Mouse (Mus musculus) brain, embryonic 14.5 days (tissue): ENCODE results near the gene Kcnc4. TPM values are rescaled to one million over a fixed set of nuclear protein-coding genes. Genes with fewer than 3 reads are reported as not detected.

Source experiments
- DNase-seq: peaks from one replicate; pipeline ENCODE4 v3.0.0-alpha.2; 2011; ENCODE audit warnings: low read depth
- CTCF ChIP-seq: fragments of 200-500 bp; IDR thresholded peaks from 2 replicates; pipeline ENCODE4 v1.5.1; 2012; ENCODE audit warnings: inconsistent platforms, mild to moderate bottlenecking, moderate library complexity, borderline replicate concordance; ENCODE audit not compliant: insufficient read depth, insufficient read length; ENCODE audit errors: extremely low read depth
- POLR2A ChIP-seq: fragments of 200-500 bp; IDR thresholded peaks from 2 replicates; pipeline ENCODE4 v1.6.1; 2012; ENCODE audit warnings: mild to moderate bottlenecking, inconsistent platforms, borderline replicate concordance; ENCODE audit not compliant: poor library complexity, insufficient read depth, insufficient read length, severe bottlenecking; ENCODE audit errors: extremely low read depth
- polyA plus RNA-seq: library from polyadenylated mRNA; depleted of rRNA; stranded (reverse); fragments of >200 nt; gene quantifications from 2 replicates; pipeline ENCODE4 v1.2.3, GENCODE M21; 2012

Gene Kcnc4
- polyA plus RNA-seq, 1 experiment = 13.3 TPM

DNA sequence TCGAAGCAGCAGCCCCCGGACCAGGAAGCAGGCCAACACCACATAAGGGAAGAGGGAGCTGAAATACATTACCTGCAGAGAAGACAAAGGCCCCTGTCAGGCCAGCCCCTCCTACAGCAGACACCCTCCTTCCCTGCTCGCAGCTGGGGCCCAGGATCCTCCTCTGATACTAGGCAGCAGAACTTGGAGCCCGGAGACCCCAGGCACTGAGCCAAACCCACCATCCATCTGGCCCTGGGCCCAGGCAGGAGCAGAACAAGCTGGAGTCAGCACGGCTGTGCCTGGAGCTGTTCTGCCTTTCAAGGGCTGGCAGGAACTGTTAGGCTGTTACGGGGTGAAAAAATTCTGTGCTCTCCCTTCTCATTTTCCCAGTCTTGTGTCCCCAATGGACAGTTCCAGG, 32.1 kb upstream of the Kcnc4 start:
- peak; percentile 97 for DNase-seq
- TF ChIP-seq CTCF (no peak), POLR2A (no peak)

DNA sequence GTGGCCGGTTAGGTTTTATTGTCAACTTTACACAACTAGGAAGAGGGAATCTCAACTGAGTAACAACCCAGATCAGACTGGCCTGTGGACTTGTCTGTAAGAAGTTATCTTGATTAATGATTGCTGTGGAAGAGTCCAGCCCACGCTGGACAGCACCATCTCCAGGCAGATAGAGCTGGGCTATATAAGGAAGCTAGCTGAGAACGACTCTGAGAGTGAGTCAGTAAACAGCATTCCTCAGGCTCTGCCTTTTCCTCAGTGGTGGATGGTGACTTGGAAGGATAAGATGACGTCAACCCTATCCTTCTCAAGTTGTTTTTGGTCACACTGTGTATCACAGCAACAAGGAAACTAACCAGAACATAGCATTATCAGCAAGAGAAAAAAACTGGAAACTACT, 29.3 kb upstream of the Kcnc4 start:
- no peak for DNase-seq
- TF ChIP-seq POLR2A (no peak), CTCF (no peak)

DNA sequence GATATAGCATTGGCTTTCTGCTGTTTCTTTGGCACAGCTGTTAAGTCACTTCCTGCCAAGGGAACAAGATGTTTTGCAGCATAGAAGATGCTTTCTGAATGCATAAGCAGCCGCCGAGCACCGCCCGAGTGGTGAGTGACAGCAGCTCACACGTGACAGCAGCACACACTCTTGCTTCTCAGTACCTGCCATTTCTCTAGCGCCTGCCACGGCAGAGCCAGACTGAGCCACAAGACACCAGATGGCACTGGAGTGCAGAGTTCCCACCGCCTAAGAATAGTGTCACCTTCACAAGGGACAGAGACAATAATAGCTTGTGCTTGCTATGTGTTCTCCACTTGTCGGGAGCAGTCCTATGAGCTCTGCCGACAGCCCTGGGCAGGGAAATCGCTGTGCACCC, 23.9 kb upstream of the Kcnc4 start:
- DNase-seq = peak; percentile 95
- TF ChIP-seq CTCF = peak; percentile 55; the same call in 1 of the 2 replicates
- no peak for TF ChIP-seq POLR2A

DNA sequence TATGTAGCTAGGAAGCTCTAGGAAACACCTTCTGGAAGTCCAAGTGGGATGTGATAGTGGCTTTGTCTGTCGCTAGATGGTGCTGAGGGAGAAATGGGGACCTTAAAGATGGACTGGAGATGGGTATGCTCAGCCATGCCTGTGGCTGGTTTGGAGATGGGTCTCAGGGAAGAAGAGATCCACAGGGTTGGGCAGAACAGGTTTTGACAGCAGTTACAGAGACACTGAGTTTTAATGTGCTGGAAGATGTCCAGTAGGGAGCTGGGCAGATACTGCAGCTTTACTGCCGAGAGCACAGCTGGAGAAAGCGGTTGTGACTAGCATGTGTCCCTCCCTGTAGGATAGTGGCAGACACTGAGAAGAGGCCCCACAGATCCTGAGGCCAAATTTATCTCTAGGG, 21.3 kb upstream of the Kcnc4 start:
- no peak for TF ChIP-seq CTCF
- no peak for TF ChIP-seq POLR2A
- no peak for DNase-seq

DNA sequence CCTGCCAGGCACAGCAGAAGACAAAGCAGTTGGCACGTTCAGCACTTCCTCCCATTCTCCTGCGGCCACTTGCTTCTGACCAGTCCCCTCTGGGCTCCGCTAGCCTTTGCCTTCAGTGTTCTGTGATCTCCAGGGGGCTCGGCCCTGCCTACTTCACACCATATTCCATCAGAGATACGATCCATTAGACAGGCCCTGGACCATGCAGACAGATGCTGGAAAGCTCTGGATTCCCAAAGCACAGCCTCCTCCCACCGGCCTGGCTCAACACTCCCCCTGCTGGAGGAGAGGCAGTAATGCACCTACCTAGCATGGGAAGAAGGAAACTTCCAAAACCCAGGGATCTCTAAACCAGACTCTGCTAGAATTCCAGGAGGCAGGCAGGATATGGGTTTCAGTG, 12.8 kb upstream of the Kcnc4 start:
- no peak for TF ChIP-seq POLR2A
- TF ChIP-seq CTCF = peak; percentile 100
- DNase-seq = peak; percentile 77

DNA sequence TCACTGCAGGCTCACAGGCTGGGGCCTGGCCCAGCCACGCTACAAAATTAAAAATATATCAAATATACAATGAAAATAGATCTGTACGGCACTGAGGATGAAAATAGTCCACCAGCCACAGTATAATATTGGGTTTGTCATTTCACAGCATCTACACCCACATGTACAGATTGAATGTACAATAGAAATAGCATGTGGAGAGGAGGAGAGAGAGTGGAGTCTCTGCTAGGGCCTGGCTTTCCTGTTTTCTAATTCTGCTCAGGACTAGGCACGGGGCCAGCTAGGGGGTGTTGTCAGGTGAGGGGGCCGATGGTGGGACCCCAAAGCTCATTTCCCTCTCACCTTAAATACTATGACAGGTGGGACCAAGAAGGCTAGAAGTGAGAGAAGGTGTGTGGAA, 9.7 kb upstream of the Kcnc4 start:
- TF ChIP-seq POLR2A (no peak), CTCF (no peak)
- no peak for DNase-seq

DNA sequence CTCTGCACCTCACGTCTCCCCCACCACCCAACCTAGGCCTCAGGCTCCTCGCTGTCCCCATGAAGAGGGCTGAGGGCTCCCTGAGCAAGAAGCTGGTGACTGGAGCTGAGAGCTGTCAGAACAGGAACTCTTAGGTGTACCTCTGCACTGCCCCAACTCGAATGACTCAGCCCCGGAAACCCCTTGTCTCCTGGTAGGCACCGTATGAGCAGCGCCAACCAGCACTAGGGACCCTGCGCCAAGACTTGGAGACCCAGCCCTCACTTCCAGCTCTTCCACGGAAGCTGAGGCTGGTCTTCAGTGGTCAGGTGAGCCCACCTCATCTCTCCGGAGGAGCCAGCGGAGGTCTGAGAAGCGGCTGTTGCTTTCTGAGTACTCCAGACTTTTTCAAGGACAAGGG, 8.8 kb upstream of the Kcnc4 start:
- TF ChIP-seq POLR2A (no peak), CTCF (no peak)
- DNase-seq = no peak

DNA sequence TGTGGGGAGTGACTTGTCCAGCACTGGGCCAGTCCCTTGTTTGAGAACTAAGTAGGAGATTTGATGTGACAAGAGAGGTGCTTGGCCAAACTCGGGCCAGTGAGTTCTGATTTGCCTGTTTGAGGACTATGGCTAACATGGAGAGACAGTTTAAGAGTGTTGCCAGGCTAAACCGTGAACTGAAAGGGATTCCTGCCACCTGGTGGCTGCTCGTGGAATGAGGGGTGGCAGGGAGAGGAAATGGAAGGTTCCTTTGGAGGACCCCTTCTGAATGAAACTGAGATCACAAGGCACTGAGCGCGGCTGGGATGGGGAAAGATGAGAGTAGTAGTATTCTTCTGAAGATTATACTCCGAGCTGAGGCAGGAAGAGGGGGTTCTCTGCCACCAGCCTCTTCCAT, 7.2 kb upstream of the Kcnc4 start:
- peak; percentile 82 for DNase-seq
- TF ChIP-seq POLR2A (no peak), CTCF (peak; percentile 93)

DNA sequence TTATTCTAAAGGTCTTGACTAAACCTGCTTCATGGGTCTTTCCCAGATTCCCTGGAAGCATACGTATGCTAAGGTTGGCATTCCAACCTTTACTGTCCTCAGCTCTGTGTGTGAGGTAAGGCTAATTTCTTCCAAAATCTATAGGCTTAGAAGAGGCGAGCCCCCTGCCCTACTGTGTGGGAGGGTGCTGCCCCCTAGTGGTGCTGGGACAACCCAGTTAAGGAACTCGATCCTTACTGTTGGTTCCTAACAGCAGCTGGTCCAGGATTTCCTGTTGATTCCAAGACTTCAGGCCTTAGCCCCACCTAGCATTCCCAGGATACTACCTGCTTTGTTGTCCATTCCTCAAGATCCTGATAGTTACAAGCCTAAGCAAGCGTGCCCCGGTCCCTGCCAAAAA, 2.8 kb upstream of the Kcnc4 start:
- DNase-seq = peak; percentile 89
- no peak for TF ChIP-seq POLR2A
- TF ChIP-seq CTCF = peak; percentile 95

DNA sequence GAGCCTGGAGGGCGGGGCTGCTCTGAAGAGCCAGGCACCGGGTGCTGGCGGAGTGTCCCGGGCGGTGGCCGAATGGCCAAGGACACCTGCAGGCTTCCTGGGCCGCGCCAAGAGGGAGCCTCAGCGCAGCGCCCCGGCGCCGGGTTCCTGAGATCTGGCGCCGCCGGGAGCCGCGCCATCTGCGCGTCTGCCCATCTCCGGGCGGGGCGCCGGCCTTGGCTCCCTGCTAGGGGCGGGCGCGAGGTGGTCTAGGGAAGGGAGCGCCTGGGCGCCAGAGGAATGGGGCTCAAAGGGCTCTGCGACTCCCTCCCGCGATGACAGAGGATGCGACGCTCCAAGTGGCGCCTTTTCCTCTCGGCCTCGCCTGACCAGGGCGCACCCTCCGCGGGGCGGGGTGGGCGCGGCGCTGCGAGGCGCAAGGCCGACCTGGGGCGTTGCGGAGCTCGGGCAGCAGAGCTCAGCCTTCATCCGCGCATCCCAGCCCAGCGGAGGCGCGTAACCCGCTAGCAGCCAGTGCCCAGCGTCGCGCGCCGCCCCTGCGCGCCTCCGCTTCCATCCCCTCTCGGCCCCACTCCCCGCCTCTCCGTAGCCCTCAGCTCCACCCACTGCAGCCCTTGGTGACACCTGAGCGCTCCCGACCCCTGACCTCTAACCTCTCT, 550 bp upstream of the Kcnc4 start:
- DNase-seq = peak; percentile 50
- 0 out of 2 replicates have a peak, but pooled peaks have one; percentile 17 for TF ChIP-seq POLR2A
- no peak for TF ChIP-seq CTCF

DNA sequence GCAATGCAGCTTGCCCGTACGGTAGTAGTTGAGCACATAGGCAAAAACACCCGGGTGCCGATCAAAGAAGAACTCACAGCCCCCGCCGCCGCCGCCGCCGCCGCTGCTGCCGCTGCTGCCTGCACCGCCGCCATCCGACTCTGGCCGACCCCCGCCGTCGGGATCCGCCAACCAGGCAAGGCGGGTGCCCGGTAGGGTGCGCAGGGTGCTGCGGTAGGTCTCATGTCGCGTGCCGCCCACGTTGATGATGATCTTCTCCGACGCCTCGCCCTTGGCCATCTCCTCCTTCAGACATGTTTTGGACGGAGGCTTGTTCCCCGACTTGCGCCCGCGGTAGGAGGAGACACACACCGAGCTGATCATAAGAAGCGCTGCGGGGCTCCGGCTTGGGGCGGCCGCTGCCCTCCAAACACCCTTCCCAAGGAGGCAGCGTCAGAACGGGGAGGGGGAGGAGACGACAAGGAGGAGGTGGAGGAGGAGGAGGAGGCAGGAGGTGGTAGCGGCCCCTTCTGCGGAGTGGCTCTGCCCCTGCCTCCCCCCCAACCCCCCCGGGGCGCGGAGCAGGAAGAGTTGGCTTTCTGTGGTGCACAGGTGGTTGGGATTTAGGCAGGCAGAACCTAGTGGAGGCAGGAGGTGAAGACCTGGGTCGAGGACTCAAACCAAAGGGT, 690 bp downstream of the Kcnc4 start:
- DNase-seq = peak; percentile 41
- no peak for TF ChIP-seq POLR2A
- no peak for TF ChIP-seq CTCF

DNA sequence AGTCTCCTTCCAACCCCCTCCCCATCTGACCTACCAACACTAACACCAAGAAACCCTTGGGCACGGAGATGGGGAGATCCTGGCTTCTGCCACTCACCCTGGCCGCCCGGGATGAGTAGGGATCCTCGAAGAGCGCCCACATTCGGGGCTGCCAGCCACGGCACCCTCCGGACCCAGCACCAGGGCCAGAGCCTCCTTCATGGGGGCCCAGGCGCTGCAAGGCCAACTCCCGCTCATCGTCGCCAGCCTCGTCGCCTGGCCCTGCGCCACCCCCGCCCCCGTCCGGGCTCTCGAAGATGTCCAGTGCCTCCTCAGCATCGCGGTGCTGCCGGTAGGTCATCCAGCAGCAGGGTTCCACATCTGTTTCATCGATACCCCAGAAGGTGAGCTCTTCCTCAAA, 1.2 kb downstream of the Kcnc4 start:
- no peak for TF ChIP-seq POLR2A
- no peak for TF ChIP-seq CTCF
- DNase-seq = no peak

DNA sequence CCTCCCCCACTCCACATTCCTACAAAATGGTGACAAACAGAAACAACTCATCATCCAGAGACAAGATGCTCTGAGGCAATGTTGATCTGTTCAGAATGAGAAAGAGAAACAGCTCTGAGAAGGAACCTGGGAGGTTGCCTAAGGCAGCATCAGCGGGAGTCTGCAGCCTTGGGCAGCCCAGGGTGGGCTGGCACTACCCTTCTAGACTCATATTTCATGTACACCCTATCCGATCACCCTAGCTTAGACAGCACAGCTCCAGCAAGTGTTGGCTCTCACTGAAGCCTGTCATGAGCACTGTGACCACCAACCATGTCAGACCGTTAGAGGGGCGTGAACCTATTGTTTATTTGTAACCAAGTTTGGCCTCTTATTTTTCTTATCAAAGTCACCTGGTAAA, 5.1 kb downstream of the Kcnc4 start:
- TF ChIP-seq CTCF = no peak
- TF ChIP-seq POLR2A = no peak
- DNase-seq = no peak
